Mouse (Mus musculus): ENCODE measurements around the gene Gm14151.
"Not testable (repeated sequence)": the region's sequence is repeated elsewhere in the genome, so short reads cannot be mapped to it uniquely, and the experiment has no call there.

Gm14151 gene

GRCm38 (mm10) chr2:151092250-151092649, at the start of gene Gm14151:
Gene Gm14151, minus strand, starts transcription at chr2:151092350.
- not testable (repeated sequence) for DNase-seq (ENCODE audit: low spot score in 2 of 2)

DNA sequence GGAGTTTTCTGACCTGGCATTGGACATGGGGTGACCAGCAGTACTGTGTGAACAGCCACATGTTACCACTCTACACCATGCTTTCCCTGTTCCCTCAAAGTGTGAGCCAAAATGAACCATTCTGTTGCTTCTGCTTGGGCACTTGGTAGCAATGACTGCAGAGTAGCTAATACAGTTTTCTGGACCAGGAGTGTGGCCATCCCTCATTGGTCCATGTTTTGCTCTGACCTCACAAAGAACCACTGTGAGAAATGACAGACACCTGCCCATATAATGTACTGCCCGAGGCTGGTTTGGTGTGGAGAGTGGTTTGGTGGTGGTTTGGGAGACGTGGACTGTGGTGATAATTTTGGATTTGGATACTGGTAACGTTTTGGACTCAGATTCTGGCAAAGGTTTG, 5.8 kb upstream of the Gm14151 start, which contains the start of gene Gm14147:
Gm14147 (plus strand) TSS at position 301 of the 400 bp plus-strand sequence.
- not testable (repeated sequence) for DNase-seq (ENCODE audit: low spot score in 2 of 2)

DNA sequence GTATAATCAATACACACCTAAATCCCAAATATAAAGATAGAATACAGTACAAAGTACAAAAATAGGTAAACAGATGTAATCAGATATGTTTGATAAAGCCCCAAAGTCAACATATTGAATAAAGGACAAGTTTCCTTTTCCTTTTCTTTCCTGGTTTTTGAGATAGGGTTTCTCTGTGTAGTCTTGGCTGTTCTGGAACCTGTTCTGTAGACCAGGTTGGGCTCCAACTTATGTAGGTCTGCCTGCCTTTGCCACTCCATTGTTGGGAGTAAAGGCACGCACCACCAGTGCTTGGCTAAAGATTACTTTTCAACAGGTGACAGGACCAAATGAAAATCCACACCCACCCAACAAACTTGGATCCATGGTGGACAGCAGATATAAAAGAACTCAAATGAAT, 35.5 kb downstream of the Gm14151 start:
- DNase-seq (ENCODE audit: low spot score in 2 of 2): no peak

GRCm38 (mm10) chr2:151040411-151040810, 51.7 kb downstream of the Gm14151 start:
- DNase-seq (ENCODE audit: low spot score in 2 of 2): no peak

GRCm38 (mm10) chr2:151039726-151040125, 52.4 kb downstream of the Gm14151 start:
- peak in 1 of 2 experiments; percentile 45 for DNase-seq (ENCODE audit: low spot score in 2 of 2)

DNA sequence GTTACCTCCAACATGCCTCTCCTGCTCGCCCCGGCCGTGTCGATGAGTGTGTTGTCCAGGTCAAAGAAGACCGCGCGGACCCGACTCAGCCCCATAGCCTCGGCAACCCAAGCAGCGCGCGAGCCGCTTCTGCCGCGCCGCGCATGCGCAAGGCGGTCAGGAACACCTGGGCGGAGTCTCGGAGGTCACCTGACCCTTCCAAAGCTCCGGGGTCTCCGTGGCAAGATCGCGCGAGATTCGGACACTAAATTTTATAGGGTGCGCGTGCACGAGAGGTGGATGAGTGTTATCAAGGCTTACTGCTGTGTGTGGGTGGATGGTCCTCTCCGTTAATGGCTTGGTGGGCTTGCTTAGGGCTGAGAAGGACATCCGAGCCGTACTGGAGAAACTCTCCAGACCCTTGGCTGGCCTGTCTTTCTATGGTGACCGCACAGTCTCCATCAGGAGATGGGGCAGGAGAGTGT, 52.9 kb downstream of the Gm14151 start, which contains the start of the genes Ninl and Nanp:
Ninl (minus strand) TSS at position 151 of the 464 bp plus-strand sequence.
Nanp (minus strand) TSS at position 167 of the 464 bp plus-strand sequence.
- peak; percentile 93 to 97 for DNase-seq (ENCODE audit: low spot score in 2 of 2)

- no peak for DNase-seq (ENCODE audit: low spot score in 2 of 2)
These were observed 53.3 kb downstream of the Gm14151 start for GRCm38 (mm10) chr2:151038811-151039222.

- DNase-seq (ENCODE audit: low spot score in 2 of 2): peak; percentile 61 to 64
These were observed 54.1 kb downstream of the Gm14151 start for GRCm38 (mm10) chr2:151037876-151038552.

DNA sequence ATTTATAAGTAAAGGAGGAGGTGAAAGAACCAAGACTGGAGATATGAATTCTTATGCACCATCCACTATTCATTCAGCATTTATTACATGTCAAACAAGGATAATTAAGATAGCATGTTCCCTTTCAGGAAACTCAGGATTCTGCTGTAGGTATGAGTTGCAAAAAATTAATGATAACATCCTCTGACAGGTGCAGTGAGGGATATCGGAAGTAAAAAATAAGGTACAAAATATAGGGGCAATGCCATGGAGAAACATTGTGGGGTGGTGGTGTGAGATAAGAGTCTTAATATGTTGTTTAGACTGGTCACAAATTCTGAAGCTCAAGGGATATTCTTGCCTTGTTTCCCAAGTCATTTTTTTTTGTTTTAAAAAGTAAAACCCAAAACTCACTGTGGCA, 54.9 kb downstream of the Gm14151 start:
- DNase-seq (ENCODE audit: low spot score in 2 of 2): no peak

Data from spleen, postnatal 10 days (tissue).